Mouse (Mus musculus) megakaryocyte, embryonic 14.5 days (primary cell): Measurements from ENCODE around the gene Grin2a. TPM values are rescaled to one million over a fixed set of nuclear protein-coding genes. Genes with fewer than 3 reads are reported as not detected.

Source experiments
- H3K27me3 ChIP-seq: replicated peaks from 2 replicates; pipeline ENCODE3; 2012; ENCODE audit warnings: inconsistent platforms
- H3K36me3 ChIP-seq: replicated peaks from 2 replicates; pipeline ENCODE3; 2012; ENCODE audit warnings: low read length, inconsistent platforms, mixed read lengths
- H3K4me1 ChIP-seq: 2 replicates; pipeline ENCODE4 v1.6.1; 2012; ENCODE audit warnings: inconsistent platforms
- H3K4me3 ChIP-seq: replicated peaks from 2 replicates; pipeline ENCODE3; 2012; ENCODE audit warnings: moderate library complexity, mild to moderate bottlenecking, inconsistent platforms
- H3K9me3 ChIP-seq: 2 replicates; pipeline ENCODE4 v1.6.1; 2012; ENCODE audit warnings: inconsistent platforms
- FLI1 ChIP-seq: IDR thresholded peaks from 2 replicates; pipeline ENCODE4 v1.6.1; 2012; ENCODE audit warnings: low read length, inconsistent platforms, mixed read lengths
- GATA1 ChIP-seq: IDR thresholded peaks from 3 replicates; pipeline ENCODE4 v1.6.1; 2012; ENCODE audit warnings: mixed read lengths, low read length, inconsistent platforms, borderline replicate concordance
- polyA plus RNA-seq: library from polyadenylated mRNA; stranded (reverse); fragments of >175 nt; gene quantifications from 2 replicates; pipeline ENCODE4 v1.2.3, GENCODE M21; 2012; ENCODE audit warnings: low replicate concordance; ENCODE audit not compliant: insufficient read depth

Grin2a gene
- polyA plus RNA-seq, 1 experiment, result not detected

DNA sequence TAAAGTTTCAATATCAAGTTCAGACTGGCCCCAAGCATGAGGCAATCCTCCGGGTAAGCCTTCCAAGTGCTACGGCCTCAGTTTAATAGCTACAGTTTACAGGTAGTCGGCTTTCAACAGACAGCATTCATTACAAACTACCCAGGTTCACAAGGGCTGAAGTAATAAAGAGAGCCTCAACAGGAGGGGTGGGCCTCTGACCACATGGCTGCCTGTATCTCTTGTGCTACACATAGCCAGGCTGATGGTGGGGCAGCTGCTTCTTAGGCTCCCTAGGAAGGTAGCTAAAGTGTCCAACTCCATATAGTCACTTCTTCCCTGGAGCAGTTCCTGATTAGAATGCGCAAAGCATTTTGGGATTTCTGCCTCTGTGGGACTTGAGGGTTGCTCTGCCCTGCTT, 109.2 kb downstream of the Grin2a start:
- no peak for TF ChIP-seq FLI1
- TF ChIP-seq GATA1, result no peak
- Histone ChIP-seq H3K27me3 (no peaks in the 10 kb centered on the region), H3K36me3 (no peaks in the 10 kb centered on the region), H3K4me3 (no peak overlapping the region), H3K9me3 (peaks cover 6% of the 10 kb centered on the region; the same call in 1 of the 2 replicates), H3K4me1 (no peaks in the 10 kb centered on the region)

DNA sequence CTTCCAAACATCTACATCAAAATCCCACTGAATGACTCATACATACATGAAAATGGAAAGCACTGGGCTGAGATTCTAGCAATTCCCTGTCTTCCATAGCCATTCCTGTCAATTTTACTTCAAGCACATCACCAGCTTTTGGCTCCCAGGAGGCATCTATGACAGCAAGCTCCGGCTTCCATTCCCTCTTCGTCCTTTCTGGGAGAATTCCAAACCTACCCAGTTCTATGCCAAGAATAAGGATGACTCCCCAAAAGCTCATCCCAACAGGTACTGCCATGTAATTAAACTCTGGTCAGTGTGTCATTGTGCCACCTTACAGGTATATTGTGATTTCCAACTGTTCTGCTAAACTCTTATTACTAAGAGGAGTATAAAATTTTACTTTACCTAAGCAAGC, 111.2 kb downstream of the Grin2a start:
- peaks cover 6% of the 10 kb centered on the region; the same call in 1 of the 2 replicates for H3K9me3 ChIP-seq
- H3K4me1 ChIP-seq, result no peaks in the 10 kb centered on the region
- TF ChIP-seq GATA1, result no peak
- no peak for TF ChIP-seq FLI1
- H3K4me3 ChIP-seq, result no peak overlapping the region
- H3K36me3 ChIP-seq, result no peaks in the 10 kb centered on the region
- no peaks in the 10 kb centered on the region for H3K27me3 ChIP-seq

DNA sequence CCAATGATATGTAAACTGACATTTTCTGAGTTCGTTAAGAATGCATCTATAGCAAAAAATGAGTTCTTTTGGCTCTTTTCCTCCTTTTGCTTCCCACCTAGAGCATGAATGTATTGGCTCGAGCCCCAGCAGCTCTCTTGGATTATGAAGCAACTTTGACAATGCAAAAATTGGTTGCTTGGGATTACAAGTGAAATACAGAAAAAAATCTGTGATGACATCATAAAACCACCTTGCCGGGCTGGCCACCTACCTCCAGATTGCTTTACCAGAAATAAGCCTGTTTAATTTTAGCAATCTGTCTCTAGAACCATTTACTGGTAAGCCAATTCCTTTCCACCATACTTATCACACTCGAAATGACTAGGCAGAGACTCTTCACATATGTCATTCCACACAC, 112.9 kb downstream of the Grin2a start:
- TF ChIP-seq GATA1, result no peak
- no peak for TF ChIP-seq FLI1
- peaks cover 6% of the 10 kb centered on the region; the same call in 1 of the 2 replicates for H3K9me3 ChIP-seq
- H3K36me3 ChIP-seq, result no peaks in the 10 kb centered on the region
- no peaks in the 10 kb centered on the region for H3K4me1 ChIP-seq
- H3K27me3 ChIP-seq, result no peaks in the 10 kb centered on the region
- no peak overlapping the region for H3K4me3 ChIP-seq

DNA sequence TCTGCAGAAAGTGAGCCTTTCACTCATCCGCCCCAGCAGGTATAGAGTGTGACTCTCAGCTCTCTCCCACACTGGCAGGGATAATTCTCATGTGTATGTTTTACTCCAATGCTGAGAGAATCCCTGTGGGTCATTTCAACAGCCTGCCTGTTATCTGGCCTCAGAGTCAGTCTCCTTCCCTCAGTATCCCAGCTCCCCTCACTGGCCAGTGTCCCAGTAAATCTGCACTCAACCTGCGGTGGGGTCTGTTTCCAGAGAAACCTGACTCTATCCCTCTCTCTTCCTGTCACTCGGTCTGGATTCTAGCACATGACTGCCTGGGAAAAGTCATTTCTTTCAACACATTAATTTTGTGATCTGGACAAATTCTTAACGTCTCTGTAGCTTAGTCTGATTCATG, 122.4 kb downstream of the Grin2a start:
- no peak overlapping the region for H3K4me3 ChIP-seq
- no peaks in the 10 kb centered on the region for H3K36me3 ChIP-seq
- TF ChIP-seq FLI1 (no peak), GATA1 (no peak)
- no peaks in the 10 kb centered on the region for H3K27me3 ChIP-seq
- 0 out of 2 replicates have a peak, but pooled peaks cover 4% of the 10 kb centered on the region for H3K9me3 ChIP-seq
- H3K4me1 ChIP-seq, result no peaks in the 10 kb centered on the region

DNA sequence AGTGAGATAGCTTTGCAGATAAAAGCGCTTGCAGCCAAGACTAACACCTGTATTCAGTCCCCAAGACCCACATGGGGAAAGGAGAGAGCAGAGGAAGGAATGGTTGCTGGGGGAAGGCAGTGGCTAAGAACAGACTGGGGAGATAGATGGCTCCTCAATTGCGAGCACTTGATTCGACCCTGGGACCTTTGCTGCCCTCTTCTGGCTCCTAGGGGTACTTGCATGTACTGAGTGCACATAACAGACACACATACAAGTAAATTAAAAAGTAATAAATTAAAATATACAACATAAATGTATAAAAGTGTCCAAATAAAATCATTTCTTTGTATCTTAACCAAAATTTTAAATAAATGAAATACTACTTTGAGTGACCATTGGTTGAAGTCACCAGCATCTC, 129.7 kb downstream of the Grin2a start:
- TF ChIP-seq GATA1 (no peak), FLI1 (no peak)
- Histone ChIP-seq H3K27me3 (no peaks in the 10 kb centered on the region), H3K4me1 (no peaks in the 10 kb centered on the region), H3K9me3 (peaks cover 29% of the 10 kb centered on the region), H3K4me3 (no peak overlapping the region), H3K36me3 (no peaks in the 10 kb centered on the region)

DNA sequence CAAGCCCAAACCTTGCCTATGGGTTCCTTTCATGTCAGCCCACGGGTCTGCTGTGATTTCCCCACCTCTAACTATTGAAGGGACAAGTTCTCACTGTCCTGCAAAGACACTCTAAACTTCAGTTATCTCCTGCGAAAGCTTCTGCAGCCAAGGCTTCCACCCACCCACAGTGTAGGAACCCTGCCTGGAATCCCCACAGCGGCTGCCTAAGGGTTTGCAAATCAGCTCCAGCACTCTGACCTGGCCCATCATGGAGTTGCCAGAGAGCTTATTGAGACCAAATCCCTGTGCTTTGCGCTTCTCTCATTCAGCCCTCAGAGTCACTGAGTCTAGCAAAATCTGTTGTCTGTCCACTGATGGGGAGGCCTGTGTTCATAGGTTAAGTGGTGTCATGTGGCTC, 130.3 kb downstream of the Grin2a start:
- Histone ChIP-seq H3K4me1 (no peaks in the 10 kb centered on the region), H3K27me3 (no peaks in the 10 kb centered on the region), H3K4me3 (no peak overlapping the region), H3K36me3 (no peaks in the 10 kb centered on the region), H3K9me3 (peaks cover 31% of the 10 kb centered on the region)
- no peak for TF ChIP-seq FLI1
- TF ChIP-seq GATA1, result no peak

DNA sequence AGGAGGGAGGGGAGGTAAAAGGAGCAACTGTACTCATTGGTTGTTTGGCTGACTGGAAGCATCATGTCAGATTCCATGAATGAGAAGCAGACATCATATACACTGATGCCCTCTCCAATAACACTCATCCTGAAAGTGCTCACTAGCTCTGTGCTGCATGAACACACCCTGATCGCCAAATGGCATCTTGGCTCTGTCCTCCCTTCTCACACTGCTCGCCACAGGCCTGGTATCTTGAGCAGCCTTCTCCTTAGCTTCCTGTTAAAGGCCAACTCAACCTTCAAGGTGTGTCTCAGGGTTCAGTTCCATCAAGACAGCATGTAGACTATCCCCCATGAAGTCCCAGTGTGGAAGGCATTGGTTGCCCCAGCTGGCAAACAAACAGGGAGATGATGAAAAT, 137.6 kb downstream of the Grin2a start:
- TF ChIP-seq GATA1 (no peak), FLI1 (no peak)
- Histone ChIP-seq H3K27me3 (no peaks in the 10 kb centered on the region), H3K4me1 (no peaks in the 10 kb centered on the region), H3K4me3 (no peak overlapping the region), H3K9me3 (peaks cover 14% of the 10 kb centered on the region), H3K36me3 (no peaks in the 10 kb centered on the region)

DNA sequence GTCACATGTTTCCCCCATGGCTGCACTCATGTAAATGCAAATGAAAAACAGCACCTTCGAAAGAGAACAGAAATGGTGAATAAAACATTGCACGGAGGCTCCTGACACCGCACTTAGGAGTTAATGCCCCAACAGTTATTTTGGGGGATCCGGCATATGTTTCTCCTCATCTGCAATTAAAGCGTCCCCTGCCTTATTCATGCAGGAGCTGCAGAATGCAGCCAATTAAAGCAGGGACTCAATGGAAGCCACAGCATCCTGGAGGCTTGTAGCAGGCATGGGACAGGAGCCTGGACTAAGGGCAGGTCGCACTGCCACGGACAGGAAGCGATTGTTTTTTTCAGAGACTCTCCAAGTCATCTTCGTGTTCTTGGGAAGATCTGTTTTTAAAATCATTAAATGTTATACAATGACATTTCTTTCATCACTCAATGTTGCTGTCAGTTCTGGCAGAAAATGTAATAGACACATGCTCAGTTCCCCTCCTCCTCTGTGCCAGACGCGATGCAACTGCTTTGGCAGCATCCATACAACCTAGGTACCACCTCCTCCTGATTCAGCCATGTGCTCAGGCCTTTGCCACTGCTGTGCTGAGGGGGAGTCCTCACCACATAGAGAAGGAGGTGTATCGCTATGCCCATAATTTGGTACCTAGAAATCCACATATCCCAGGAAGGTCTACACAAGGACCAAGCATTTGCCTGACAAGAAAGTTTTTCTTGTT, 143.9 kb downstream of the Grin2a start:
- H3K4me1 ChIP-seq, result no peaks in the 10 kb centered on the region
- peaks cover 25% of the 10 kb centered on the region for H3K9me3 ChIP-seq
- H3K4me3 ChIP-seq, result no peak overlapping the region
- H3K36me3 ChIP-seq, result no peaks in the 10 kb centered on the region
- no peaks in the 10 kb centered on the region for H3K27me3 ChIP-seq
- no peak for TF ChIP-seq GATA1
- TF ChIP-seq FLI1, result no peak

DNA sequence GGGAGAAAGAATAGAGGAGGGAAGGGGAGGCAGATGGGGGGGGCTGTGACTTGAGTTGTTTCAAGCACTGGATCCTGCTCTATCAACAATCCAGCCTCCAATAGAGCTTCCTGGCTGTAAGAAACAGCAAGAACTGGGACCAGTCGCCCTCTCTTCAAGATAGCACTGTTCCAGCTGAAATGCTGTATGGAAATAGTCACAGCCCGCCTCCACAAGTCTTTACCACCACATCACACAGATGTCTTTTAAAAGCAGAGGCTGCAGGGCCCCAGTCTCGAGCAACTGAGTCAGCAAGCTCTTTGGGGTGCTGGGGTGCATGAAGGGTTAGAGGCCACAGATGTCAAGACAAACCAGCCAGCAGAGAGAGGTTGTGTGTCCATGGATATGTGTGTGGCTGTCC, 153.9 kb downstream of the Grin2a start:
- TF ChIP-seq FLI1 (no peak), GATA1 (no peak)
- Histone ChIP-seq H3K27me3 (no peaks in the 10 kb centered on the region), H3K36me3 (no peaks in the 10 kb centered on the region), H3K9me3 (peaks cover 4% of the 10 kb centered on the region; the same call in 1 of the 2 replicates), H3K4me3 (no peak overlapping the region), H3K4me1 (no peaks in the 10 kb centered on the region)

DNA sequence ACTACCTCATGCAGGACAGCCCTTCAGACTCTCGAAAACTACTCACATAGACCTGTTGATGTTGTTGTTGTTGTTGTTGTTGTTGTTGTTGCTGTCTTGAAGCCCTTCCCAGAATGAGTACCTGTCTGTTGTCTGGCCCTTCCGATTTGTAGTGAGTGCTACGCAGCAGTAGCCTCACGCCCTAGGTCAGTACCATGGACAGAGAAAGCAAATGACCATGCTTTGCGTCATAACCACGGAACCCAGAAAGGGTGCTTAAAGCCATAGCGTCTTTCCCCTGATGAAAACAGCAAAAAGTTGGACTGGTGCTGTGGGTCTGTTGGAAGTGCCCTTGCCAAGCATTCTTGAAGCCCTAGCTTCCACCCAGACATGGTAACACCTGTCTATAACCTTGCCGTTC, 158.8 kb downstream of the Grin2a start:
- Histone ChIP-seq H3K4me1 (no peaks in the 10 kb centered on the region), H3K9me3 (peaks cover 23% of the 10 kb centered on the region), H3K36me3 (no peaks in the 10 kb centered on the region), H3K4me3 (no peak overlapping the region), H3K27me3 (no peaks in the 10 kb centered on the region)
- TF ChIP-seq GATA1 (no peak), FLI1 (no peak)
